Mouse (Mus musculus) CH12.LX (cell line): ENCODE measurements around the gene Aqr. TPM values are rescaled to one million over a fixed set of nuclear protein-coding genes. Genes with fewer than 3 reads are reported as not detected.
"Not testable (repeated sequence)": the region's sequence is repeated elsewhere in the genome, so short reads cannot be mapped to it uniquely, and the experiment has no call there.

Experiments
- DNase-seq: peaks from one replicate; pipeline ENCODE4 v3.0.0-alpha.2; 2013; ENCODE audit errors: extremely low read depth
- H3K27ac ChIP-seq: 2 replicates; pipeline ENCODE4 v1.5.1; 2012; ENCODE audit warnings: low read depth, mild to moderate bottlenecking, control low read depth, moderate library complexity; ENCODE audit not compliant: insufficient read depth
- H3K27me3 ChIP-seq: replicated peaks from 2 replicates; pipeline ENCODE3; 2012; ENCODE audit warnings: inconsistent platforms
- H3K36me3 ChIP-seq, 2 experiments: replicated peaks in 1 of 2; 2 replicates each; pipeline versions ENCODE3 to v1.6.1; 2012; ENCODE audit warnings: inconsistent platforms in 1 of 2, low read length in 1 of 2, mild to moderate bottlenecking in 1 of 2, mixed read lengths in 1 of 2, moderate library complexity in 1 of 2; ENCODE audit not compliant: control insufficient read depth in 1 of 2, insufficient read depth in 1 of 2
- H3K4me1 ChIP-seq, 2 experiments: 2 replicates each; pipeline ENCODE4 v1.6.1; 2012; ENCODE audit warnings: inconsistent platforms in 1 of 2, moderate library complexity in 1 of 2; ENCODE audit not compliant: insufficient read depth in 2 of 2, control insufficient read depth in 1 of 2
- H3K4me2 ChIP-seq: 2 replicates; pipeline ENCODE4 v1.6.1; 2012; ENCODE audit warnings: low read depth, mild to moderate bottlenecking, control low read depth; ENCODE audit not compliant: poor library complexity, insufficient read depth, severe bottlenecking
- H3K4me3 ChIP-seq, 3 experiments: fragments of 150-350 bp in 1 of 3; sonication (generic) in 1 of 3; replicated peaks in 1 of 3; 2 replicates each; pipeline versions ENCODE3 to v1.5.1; 2011 to 2012; ENCODE audit warnings: low read depth in 2 of 3, low read length in 2 of 3, mild to moderate bottlenecking in 2 of 3, moderate library complexity in 2 of 3, control low read depth in 1 of 3, improper control_type of control experiment in 1 of 3, inconsistent platforms in 1 of 3, mixed read lengths in 1 of 3; ENCODE audit not compliant: poor library complexity in 1 of 3
- H3K79me2 ChIP-seq: replicated peaks from 2 replicates; pipeline ENCODE4 v1.6.1; 2012; ENCODE audit warnings: mild to moderate bottlenecking, moderate library complexity; ENCODE audit not compliant: control insufficient read depth, poor library complexity, insufficient read depth, severe bottlenecking; ENCODE audit errors: extremely low read depth
- H3K9ac ChIP-seq: 2 replicates; pipeline ENCODE4 v1.6.1; 2012; ENCODE audit warnings: low read depth, mild to moderate bottlenecking, control low read depth, moderate library complexity; ENCODE audit not compliant: insufficient read depth
- H3K9me3 ChIP-seq: replicated peaks from 2 replicates; pipeline ENCODE3; 2012; ENCODE audit warnings: low read length, inconsistent platforms, mixed read lengths
- BHLHE40 ChIP-seq: IDR thresholded peaks from 2 replicates; pipeline ENCODE4 v1.6.1; 2011; ENCODE audit warnings: mild to moderate bottlenecking, low read depth, low read length, improper control_type of control experiment
- CHD1 ChIP-seq: IDR thresholded peaks from 2 replicates; pipeline ENCODE4 v1.6.1; 2012; ENCODE audit warnings: low read depth, low read length, improper control_type of control experiment, inconsistent platforms
- CTCF ChIP-seq, 2 experiments: IDR thresholded peaks in 1 of 2; conservative IDR thresholded peaks in 1 of 2; 2 replicates each; pipeline ENCODE4 v1.5.1; 2011 to 2012; ENCODE audit warnings: low read depth in 2 of 2, low read length in 2 of 2, improper control_type of control experiment in 1 of 2, inconsistent platforms in 1 of 2, mild to moderate bottlenecking in 1 of 2, moderate library complexity in 1 of 2
- ELF1 ChIP-seq: IDR thresholded peaks from 2 replicates; pipeline ENCODE4 v1.6.1; 2014; ENCODE audit warnings: low read depth, mild to moderate bottlenecking, inconsistent platforms, low read length, improper control_type of control experiment
- EP300 ChIP-seq: IDR thresholded peaks from 2 replicates; pipeline ENCODE4 v1.6.1; 2011; ENCODE audit warnings: low read length, improper control_type of control experiment
- GABPA ChIP-seq: IDR thresholded peaks from 2 replicates; pipeline ENCODE4 v1.6.1; 2012; ENCODE audit warnings: low read depth, low read length, improper control_type of control experiment, inconsistent platforms; ENCODE audit not compliant: insufficient replicate concordance
- IRF4 ChIP-seq: IDR thresholded peaks from 2 replicates; pipeline ENCODE4 v1.6.1; 2014; ENCODE audit warnings: low read depth, mild to moderate bottlenecking, inconsistent platforms, low read length, improper control_type of control experiment
- JUND ChIP-seq: conservative IDR thresholded peaks from 2 replicates; pipeline ENCODE4 v1.6.1; 2011; ENCODE audit warnings: low read depth, low read length, improper control_type of control experiment
- KAT2A ChIP-seq: IDR thresholded peaks from 2 replicates; pipeline ENCODE4 v1.6.1; 2012; ENCODE audit warnings: low read length, improper control_type of control experiment, inconsistent platforms; ENCODE audit not compliant: insufficient replicate concordance
- MAZ ChIP-seq: IDR thresholded peaks from 2 replicates; pipeline ENCODE4 v1.6.1; 2012; ENCODE audit warnings: low read depth, mild to moderate bottlenecking, inconsistent platforms, low read length, improper control_type of control experiment, moderate library complexity
- MEF2A ChIP-seq: IDR thresholded peaks from 2 replicates; pipeline ENCODE4 v1.6.1; 2014; ENCODE audit warnings: low read depth, mild to moderate bottlenecking, inconsistent platforms, low read length, improper control_type of control experiment, borderline replicate concordance
- MYC ChIP-seq: IDR thresholded peaks from 2 replicates; pipeline ENCODE4 v1.6.1; 2011; ENCODE audit warnings: low read depth, mild to moderate bottlenecking, improper control_type of control experiment, low read length
- NRF1 ChIP-seq: IDR thresholded peaks from 2 replicates; pipeline ENCODE4 v1.6.1; 2014; ENCODE audit warnings: low read depth, mild to moderate bottlenecking, inconsistent platforms, low read length, improper control_type of control experiment, moderate library complexity
- POLR2A ChIP-seq: IDR thresholded peaks from 2 replicates; pipeline ENCODE4 v1.6.1; 2011; ENCODE audit warnings: low read depth, mild to moderate bottlenecking, improper control_type of control experiment, low read length
- RCOR1 ChIP-seq: conservative IDR thresholded peaks from 2 replicates; pipeline ENCODE4 v1.6.1; 2012; ENCODE audit warnings: low read depth, mild to moderate bottlenecking, inconsistent platforms, low read length, improper control_type of control experiment
- SIN3A ChIP-seq: IDR thresholded peaks from 2 replicates; pipeline ENCODE4 v1.6.1; 2012; ENCODE audit warnings: low read length, improper control_type of control experiment, inconsistent platforms
- TCF12 ChIP-seq: IDR thresholded peaks from 2 replicates; pipeline ENCODE4 v1.6.1; 2014; ENCODE audit warnings: low read depth, mild to moderate bottlenecking, inconsistent platforms, low read length, improper control_type of control experiment
- UBTF ChIP-seq: IDR thresholded peaks from 2 replicates; pipeline ENCODE4 v1.6.1; 2012; ENCODE audit warnings: low read depth, mild to moderate bottlenecking, inconsistent platforms, low read length, improper control_type of control experiment, moderate library complexity
- ZC3H11A ChIP-seq: IDR thresholded peaks from 2 replicates; pipeline ENCODE4 v1.6.1; 2012; ENCODE audit warnings: low read depth, mild to moderate bottlenecking, inconsistent platforms, low read length, improper control_type of control experiment
- ZNF384 ChIP-seq: IDR thresholded peaks from 2 replicates; pipeline ENCODE4 v1.6.1; 2012; ENCODE audit warnings: low read depth, low read length, improper control_type of control experiment, inconsistent platforms
- dilution Hi-C: fragments of 300-500 bp; cut with MboI; formaldehyde crosslinking; loops from 2 replicates; pipeline ENCODE4 v1.14.3; 2020; ENCODE audit warnings: low sequenced_read_pairs; ENCODE audit not compliant: extremely low pct_unique_long_range_greater_than_20kb, extremely low pct_ligation_motif_present
- in situ Hi-C: fragments of 300-500 bp; cut with MboI; formaldehyde crosslinking; loops from 3 replicates; pipeline ENCODE4 v1.14.3; 2019; ENCODE audit warnings: low sequenced_read_pairs, low pct_ligation_motif_present, low pct_unique_long_range_greater_than_20kb, mixed read lengths
- polyA plus RNA-seq: library from polyadenylated mRNA; unstranded; fragments of >175 nt; gene quantifications from 2 replicates; pipeline ENCODE4 v1.2.1, GENCODE M21; 2012; ENCODE audit warnings: low read depth; ENCODE audit not compliant: insufficient read length
- total RNA-seq, 2 experiments: library from RNA; depleted of rRNA; stranded (reverse); fragments of 300-350 nt in 1 of 2; fragments of >200 nt in 1 of 2; gene quantifications; 2 replicates each; pipeline ENCODE4 v1.2.3; 2012 to 2014

Aqr gene
- total RNA-seq (2012; rRNA removed) (37.1 and 45.2 TPM in 2 replicates), total RNA-seq (2014; rRNA removed) (44.0 and 45.3 TPM in 2 replicates), polyA plus RNA-seq (51.6 and 64.1 TPM in 2 replicates)

- H3K36me3 ChIP-seq, H3K4me3 ChIP-seq, H3K4me2 ChIP-seq, H3K9me3 ChIP-seq, H3K79me2 ChIP-seq, DNase-seq, H3K27ac ChIP-seq, dilution Hi-C loops, H3K4me1 ChIP-seq, H3K9ac ChIP-seq, in situ Hi-C loops, H3K27me3 ChIP-seq: not testable (repeated sequence)
Observed at GRCm38 (mm10) chr2:114186924-114187323, at the start of gene Aqr. Gene Aqr (minus strand): TSS chr2:114187024.

- H3K4me2 ChIP-seq, result no peak overlapping the region
- dilution Hi-C loops (no loop called here), in situ Hi-C loops (no loop called here)
- no peak for DNase-seq
- no peak for TF ChIP-seq EP300
- no peak for TF ChIP-seq UBTF
- TF ChIP-seq MAZ, result no peak
- TF ChIP-seq NRF1, result no peak
- TF ChIP-seq MEF2A, result no peak
- TF ChIP-seq BHLHE40, result no peak
- TF ChIP-seq KAT2A, result no peak
- no peak for TF ChIP-seq GABPA
- TF ChIP-seq ZC3H11A, result no peak
- TF ChIP-seq MYC, result no peak
- no peak for TF ChIP-seq CTCF (conservative IDR thresholded peaks at IDR 0.05 in 1 of 2, IDR thresholded peaks at IDR 0.05 in 1 of 2; ENCODE audit: low read depth in 2 of 2, low read length in 2 of 2)
- TF ChIP-seq JUND, result no peak
- no peak for TF ChIP-seq TCF12
- no peak for TF ChIP-seq IRF4
- TF ChIP-seq POLR2A, result no peak
- TF ChIP-seq RCOR1, result no peak
- no peak for TF ChIP-seq SIN3A
- no peak for TF ChIP-seq ELF1
- TF ChIP-seq ZNF384, result no peak
- TF ChIP-seq CHD1, result no peak
- H3K36me3 ChIP-seq, result no peaks in the 10 kb centered on the region
- H3K4me3 ChIP-seq, result no peak overlapping the region
- H3K27ac ChIP-seq, result no peak overlapping the region
- H3K4me1 ChIP-seq, result peaks cover 0 to 9% of the 10 kb centered on the region in 2 experiments; a peak in 1 of 4 replicates
- no peaks in the 10 kb centered on the region for H3K9me3 ChIP-seq
- no peaks in the 10 kb centered on the region for H3K27me3 ChIP-seq
- no peak overlapping the region for H3K9ac ChIP-seq
- H3K79me2 ChIP-seq, result no peaks in the 10 kb centered on the region
Observed at GRCm38 (mm10) chr2:114236566-114236965, 49.7 kb upstream of the Aqr start.
